Comparison of ENCODE assay signal across 8 mouse cellular contexts in genomic region chr2:93045818-93046508, GRCm38 (mm10). TPM values are rescaled to one million over a fixed set of nuclear protein-coding genes. Genes with fewer than 3 reads are reported as not detected.
DNase-seq lines count a peak whose midpoint lies in the region; ATAC-seq and TF ChIP-seq lines count a peak whose summit lies in the region.

Prdm11 (minus strand) TSS chr2:93046167.

- H3K9ac ChIP-seq in hindbrain, embryonic 11.5 days (ENCODE audit: low read depth, low read length): peak within 1 kb of the TSS; percentile 94
- H3K9ac ChIP-seq in midbrain, embryonic 11.5 days (ENCODE audit: low read length): peak within 1 kb of the TSS; percentile 99

- no peaks in the 10 kb centered on the region for H3K27me3 ChIP-seq in hindbrain, embryonic 11.5 days (ENCODE audit: control insufficient read depth, insufficient read depth, low read length)
- H3K27me3 ChIP-seq in midbrain, embryonic 11.5 days (ENCODE audit: control insufficient read depth, insufficient read depth, low read length): no peaks in the 10 kb centered on the region

- intact Hi-C loops in left cerebral cortex, postnatal 25 days (cut with DNase I): loop anchor here (5.0 kb wide), 1 partner anchor 94 kb away; no protein-coding TSS in a partner anchor

- DNase-seq in embryo, embryonic 10 days (ENCODE audit: low spot score): peak; percentile 42
- no peak for DNase-seq in embryo, embryonic 10.5 days (ENCODE audit: low spot score)
- peak; percentile 52 for DNase-seq in CD4-positive helper T cell, adult 2 months (ENCODE audit: low read depth, low spot score)
- DNase-seq in hindbrain, embryonic 11.5 days (ENCODE audit: low spot score): peak; percentile 59
- DNase-seq in left cerebral cortex, postnatal 25 days (ENCODE audit: low spot score in 2 of 2): peak in 1 of 2 experiments; percentile 24
- peak; percentile 94 for DNase-seq in midbrain, embryonic 11.5 days (ENCODE audit: low spot score, missing footprints)
- peak; percentile 50 to 61 for DNase-seq in thymus, postnatal 36 days

- peak within 1 kb of the TSS; percentile 51; the same call in 1 of the 2 replicates for H3K27ac ChIP-seq in cortical plate, adult 2 months (ENCODE audit: insufficient read depth, low read length)
- peak within 1 kb of the TSS; percentile 77 for H3K27ac ChIP-seq in hindbrain, embryonic 11.5 days (ENCODE audit: low read depth, low read length)
- H3K27ac ChIP-seq in midbrain, embryonic 11.5 days (ENCODE audit: low read depth, low read length): peak within 1 kb of the TSS; percentile 78

- H3K9me3 ChIP-seq in hindbrain, embryonic 11.5 days (ENCODE audit: control insufficient read depth, low read length): no peaks in the 10 kb centered on the region
- no peaks in the 10 kb centered on the region for H3K9me3 ChIP-seq in midbrain, embryonic 11.5 days (ENCODE audit: control insufficient read depth, low read length)

- H3K36me3 ChIP-seq in hindbrain, embryonic 11.5 days (ENCODE audit: control insufficient read depth, insufficient read depth, low read length): no peaks in the 10 kb centered on the region
- H3K36me3 ChIP-seq in midbrain, embryonic 11.5 days (ENCODE audit: control insufficient read depth, insufficient read depth, low read length): no peaks in the 10 kb centered on the region

- H3K4me3 ChIP-seq in cortical plate, adult 2 months (ENCODE audit: insufficient read depth, low read length): peak within 1 kb of the TSS; percentile 60
- H3K4me3 ChIP-seq in hindbrain, embryonic 11.5 days (ENCODE audit: low read depth, low read length): peak within 1 kb of the TSS; percentile 56
- peak within 1 kb of the TSS; percentile 89 for H3K4me3 ChIP-seq in midbrain, embryonic 11.5 days (ENCODE audit: low read depth, low read length)

- peak; percentile 37; the same call in 1 of the 2 replicates for TF ChIP-seq POLR2A in cortical plate, adult 2 months (IDR thresholded peaks at IDR 0.05; ENCODE audit: extremely low read depth, insufficient read depth, low read length)

- H3K4me1 ChIP-seq in cortical plate, adult 2 months (ENCODE audit: control insufficient read depth, insufficient read depth, low read length): 0 out of 2 replicates have a peak, but pooled peaks cover 1% of the 10 kb centered on the region
- 0 out of 2 replicates have a peak, but pooled peaks cover 4% of the 10 kb centered on the region for H3K4me1 ChIP-seq in hindbrain, embryonic 11.5 days (replicated peaks; ENCODE audit: control insufficient read depth, insufficient read depth, low read length)
- H3K4me1 ChIP-seq in midbrain, embryonic 11.5 days (ENCODE audit: control insufficient read depth, insufficient read depth, low read length): peaks cover 11% of the 10 kb centered on the region

- peak within 1 kb of the TSS; percentile 74 for H3K4me2 ChIP-seq in hindbrain, embryonic 11.5 days (replicated peaks; ENCODE audit: low read depth, low read length)
- H3K4me2 ChIP-seq in midbrain, embryonic 11.5 days: peak within 1 kb of the TSS; percentile 74

- TF ChIP-seq CTCF in cortical plate, adult 2 months (IDR thresholded peaks at IDR 0.05; ENCODE audit: extremely low read depth, insufficient read depth, low read length): no peak

- under 1% methylated on average over 72 of the region's 90 CpGs for WGBS in hindbrain, embryonic 11.5 days
- under 1% methylated on average over 73 of the region's 90 CpGs for WGBS in midbrain, embryonic 11.5 days

- ATAC-seq in hindbrain, embryonic 11.5 days (ENCODE audit: low FRiP score): peak; percentile 61
- peak; percentile 47 for ATAC-seq in midbrain, embryonic 11.5 days (ENCODE audit: low FRiP score)

RNA-seq across cellular contexts. Expression of gene Prdm11, which starts in this region (rescaled TPM):
- polyA plus RNA-seq in cortical plate, adult 2 months (2012; rRNA removed): 7.5 and 7.9 TPM in 2 replicates
- 1.5 and 2.2 TPM in 2 replicates for polyA plus RNA-seq in hindbrain, embryonic 11.5 days (2014; fragmentation: Nextera tagmentation; extraction: Ambion mirVana)
- 10 to 100 TPM; 21.7 to 25.8 TPM for total RNA-seq in left cerebral cortex, postnatal 25 days (2021)
- 0.90 and 1.8 TPM in 2 replicates for polyA plus RNA-seq in midbrain, embryonic 11.5 days (2014; fragmentation: Nextera tagmentation; extraction: Ambion mirVana)
